Mouse (Mus musculus): Measurements from ENCODE around the gene Glipr1.

Glipr1 gene

GRCm38 (mm10) chr10:111966394-111966793 is 36.0 kb downstream of the Glipr1 start:
- in situ Hi-C loops (cut with MboI, MseI), result no loop called here

- in situ Hi-C loops (cut with MboI, MseI), result no loop called here
Measured at GRCm38 (mm10) chr10:111960459-111960858, 42.0 kb downstream of the Glipr1 start.

DNA sequence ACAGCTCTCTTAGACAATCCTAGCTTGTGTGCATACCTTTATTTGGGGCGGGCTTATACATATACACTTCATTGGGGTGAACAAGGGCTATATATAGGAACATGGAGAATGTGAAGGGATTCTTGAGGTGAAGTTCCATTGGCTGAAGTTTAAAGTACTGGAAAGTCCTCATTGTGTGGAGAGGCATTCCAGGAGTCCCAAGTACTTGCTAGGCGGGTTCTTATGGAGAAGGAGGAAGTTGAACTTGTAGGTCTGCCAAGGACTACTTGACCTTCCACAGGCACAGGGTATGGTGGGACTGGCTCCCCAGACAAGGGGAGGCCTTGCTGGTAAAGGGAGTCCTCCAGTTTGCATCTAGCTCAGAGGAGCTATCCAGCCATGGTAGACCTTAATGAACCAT is 43.1 kb downstream of the Glipr1 start:
- in situ Hi-C loops (cut with MboI, MseI), result no loop called here

DNA sequence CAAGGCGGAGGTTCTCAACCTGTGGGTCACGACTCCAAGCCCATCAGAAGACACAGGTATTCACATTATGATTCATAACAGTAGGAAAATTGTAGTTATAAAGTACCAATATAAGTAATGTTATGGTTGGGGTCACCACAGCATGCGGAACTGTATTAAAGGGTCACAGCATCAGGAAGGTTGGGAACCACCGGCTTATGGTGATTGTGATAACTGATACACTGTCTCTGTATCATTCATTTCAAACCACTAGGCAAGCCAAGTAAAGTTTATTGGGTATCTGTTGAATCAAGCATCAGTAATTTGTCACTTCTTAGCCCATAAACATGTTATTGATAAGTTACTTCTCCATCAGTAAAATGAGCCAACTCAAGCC is 44.4 kb downstream of the Glipr1 start:
- in situ Hi-C loops (cut with MboI, MseI), result no loop called here

DNA sequence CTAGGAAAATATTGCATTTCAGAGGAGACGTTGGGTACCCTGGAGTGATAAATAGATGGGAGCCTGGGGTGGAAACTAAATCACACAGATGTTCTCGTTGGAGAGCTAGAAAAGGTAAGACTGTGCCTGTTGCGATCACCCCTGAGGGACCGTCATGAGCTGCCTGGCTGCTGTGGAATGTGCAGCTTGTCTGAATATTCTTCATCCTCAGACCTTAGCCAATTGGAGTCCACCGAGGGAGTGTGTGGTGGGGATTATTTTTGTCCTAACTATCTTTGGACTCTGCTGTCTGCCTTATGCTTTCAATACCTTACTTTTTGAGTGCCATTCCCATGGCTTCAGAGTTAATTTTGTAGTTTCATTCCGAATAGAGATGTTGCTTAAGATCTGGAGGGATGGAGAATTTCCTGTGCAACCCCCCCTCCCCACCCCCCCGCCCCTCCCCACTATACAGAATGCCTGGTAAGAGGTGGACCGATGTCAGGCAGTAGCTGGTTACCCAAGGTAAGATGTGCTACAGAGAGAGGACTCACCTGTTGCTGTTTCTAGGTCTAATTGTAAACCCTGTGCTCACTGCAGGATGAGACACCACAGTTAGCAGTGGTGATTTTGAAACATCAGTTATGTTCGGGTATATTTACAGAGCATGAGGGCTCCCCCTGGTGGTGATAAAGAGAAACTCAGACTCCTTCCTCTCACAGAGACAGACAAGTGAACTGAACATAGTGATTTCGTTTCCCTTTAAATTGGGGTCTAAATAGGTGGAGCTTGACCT is 45.0 kb downstream of the Glipr1 start:
- in situ Hi-C loops (cut with MboI, MseI), result no loop called here

DNA sequence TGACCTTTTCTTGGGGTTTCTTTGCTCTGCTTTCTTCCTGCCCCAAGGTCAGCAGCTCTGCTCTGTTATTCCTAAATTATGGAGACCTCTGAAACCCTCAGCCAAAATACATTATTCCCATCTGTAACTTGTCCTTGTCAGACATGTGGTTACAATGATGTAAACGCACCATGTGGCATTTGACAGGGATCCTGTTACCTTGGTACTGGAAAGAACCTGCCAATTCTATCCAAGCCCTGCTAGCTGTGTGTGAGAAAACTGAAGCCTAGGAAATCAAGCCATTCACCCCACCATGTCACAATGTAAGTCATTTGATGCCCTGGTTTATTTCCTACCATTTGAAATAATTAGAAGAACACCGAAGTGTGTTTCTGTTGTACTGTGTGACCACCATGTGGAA is 46.6 kb downstream of the Glipr1 start:
- in situ Hi-C loops (cut with MboI, MseI), result no loop called here

GRCm38 (mm10) chr10:111949008-111949407 is 53.4 kb downstream of the Glipr1 start:
- in situ Hi-C loops (cut with MboI, MseI), result no loop called here

DNA sequence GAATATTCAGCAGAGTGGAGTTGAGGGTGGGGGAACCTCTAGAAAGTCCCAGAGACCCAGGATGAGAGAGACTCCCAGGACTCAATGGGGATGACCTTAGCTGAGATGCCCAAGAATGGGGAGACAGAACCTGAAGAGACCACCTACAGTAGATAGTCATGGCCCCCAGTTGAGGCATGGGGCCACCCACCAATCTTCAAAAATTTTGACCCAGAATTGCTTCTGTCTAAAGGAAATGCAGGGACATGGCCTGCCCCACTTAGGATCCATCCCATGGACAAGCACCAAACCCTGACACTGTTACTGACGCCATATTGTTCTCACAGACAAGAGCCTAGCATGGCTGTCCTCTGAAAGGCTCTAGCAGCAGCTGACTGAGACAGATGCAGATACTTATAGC is 54.4 kb downstream of the Glipr1 start:
- in situ Hi-C loops (cut with MboI, MseI), result no loop called here

- in situ Hi-C loops (cut with MboI, MseI), result no loop called here
Measured at GRCm38 (mm10) chr10:111945563-111945962, 56.9 kb downstream of the Glipr1 start.

DNA sequence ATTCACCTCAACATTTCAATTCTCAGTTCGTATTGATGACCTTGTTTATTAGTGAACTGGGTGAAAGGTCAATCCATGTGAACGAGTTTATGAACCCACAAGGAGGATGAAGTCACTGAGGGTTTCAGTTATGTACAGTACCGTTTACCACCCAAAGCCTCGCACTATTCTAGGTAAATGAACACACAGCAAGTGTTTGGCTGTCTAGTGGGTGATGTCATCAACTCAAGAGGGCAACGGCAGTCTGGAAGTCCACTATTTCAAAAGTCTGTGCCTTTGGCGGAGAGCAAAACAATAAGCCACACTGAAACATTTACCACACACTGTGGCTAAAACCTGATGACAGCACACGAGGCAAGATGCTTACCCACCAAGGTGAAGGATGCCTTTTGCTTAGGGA is 59.4 kb downstream of the Glipr1 start:
- in situ Hi-C loops (cut with MboI, MseI), result loop anchor here (5.0 kb wide), 1 partner anchor 51 kb away; no protein-coding TSS in a partner anchor

GRCm38 (mm10) chr10:111937146-111937534 is 65.3 kb downstream of the Glipr1 start:
- in situ Hi-C loops (cut with MboI, MseI), result no loop called here

DNA sequence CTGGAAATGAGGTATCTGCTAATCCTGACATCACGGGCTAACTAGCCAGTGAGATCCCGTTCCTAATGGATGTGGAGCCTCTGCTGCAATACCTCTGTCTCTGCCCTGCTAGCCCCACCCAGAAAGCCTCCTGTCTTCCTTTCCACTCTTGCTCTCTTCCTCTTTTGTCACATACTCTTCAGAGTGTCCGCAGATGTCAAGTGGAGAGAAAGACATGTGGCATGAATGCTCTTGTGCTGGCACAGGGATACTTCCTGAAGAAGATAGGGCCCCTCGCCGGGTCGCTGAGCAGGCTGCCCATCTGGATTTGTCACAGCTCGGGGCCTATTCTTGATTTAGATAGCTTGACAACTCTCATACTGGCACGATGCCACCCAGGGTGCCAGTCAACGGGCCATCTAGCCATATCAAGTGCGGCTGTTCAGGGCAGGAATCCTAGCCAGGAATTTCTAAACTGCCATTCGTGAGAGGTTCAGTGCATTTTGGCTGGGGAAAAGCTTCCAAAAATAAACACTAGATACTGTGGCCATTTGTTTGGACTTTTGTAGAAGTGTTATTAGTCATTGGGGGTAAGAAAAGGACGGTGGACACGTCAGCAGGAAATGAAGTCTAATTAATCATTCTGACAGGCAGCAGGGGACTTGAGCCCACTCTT is 65.8 kb downstream of the Glipr1 start:
- in situ Hi-C loops (cut with MboI, MseI), result no loop called here

DNA sequence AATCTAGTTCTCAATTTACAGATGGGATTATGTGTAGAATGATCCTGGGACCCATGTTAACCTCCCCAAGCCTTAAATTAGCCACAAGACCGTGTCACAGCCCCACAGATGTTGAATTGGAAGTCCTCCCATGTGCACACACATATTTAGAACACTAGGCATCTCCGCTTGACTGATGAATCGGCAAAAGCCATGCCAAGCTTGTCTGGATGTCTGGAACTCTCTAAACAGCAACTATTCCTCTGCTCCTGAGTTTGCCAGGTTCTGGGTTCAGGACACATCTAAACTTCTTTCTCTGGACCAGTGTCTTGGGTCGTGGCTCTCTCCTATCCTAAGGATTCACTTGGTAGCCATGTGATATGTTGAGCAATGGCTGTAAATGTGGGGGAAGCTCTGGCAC is 66.4 kb downstream of the Glipr1 start:
- in situ Hi-C loops (cut with MboI, MseI), result no loop called here
